Mouse (Mus musculus) heart, adult 2 months (tissue): Measurements from ENCODE around the gene Ccl5. TPM values are rescaled to one million over a fixed set of nuclear protein-coding genes. Genes with fewer than 3 reads are reported as not detected.

Experiments
- DNase-seq, 2 experiments: peaks; one replicate each; pipeline ENCODE4 v3.0.0; 2021
- H3K27ac ChIP-seq: fragments of 200-600 bp; 2 replicates; pipeline ENCODE4 v1.8.1; 2022
- H3K27me3 ChIP-seq: fragments of 200-500 bp; 2 replicates; pipeline ENCODE4 v1.6.1; 2012; ENCODE audit warnings: mild to moderate bottlenecking, low read length, inconsistent platforms, mixed read lengths; ENCODE audit not compliant: control insufficient read depth, insufficient read depth
- H3K36me3 ChIP-seq: fragments of 200-500 bp; 2 replicates; pipeline ENCODE4 v1.6.1; 2012; ENCODE audit warnings: low read length, inconsistent platforms; ENCODE audit not compliant: control insufficient read depth, insufficient read depth
- H3K4me1 ChIP-seq: fragments of 200-500 bp; 2 replicates; pipeline ENCODE4 v1.6.1; 2011; ENCODE audit warnings: low read length; ENCODE audit not compliant: control insufficient read depth, insufficient read depth
- H3K4me3 ChIP-seq: fragments of 200-600 bp; 2 replicates; pipeline ENCODE4 v1.8.1; 2022
- H3K79me2 ChIP-seq: fragments of 200-500 bp; replicated peaks from 2 replicates; pipeline ENCODE4 v1.6.1; 2012; ENCODE audit warnings: mild to moderate bottlenecking, inconsistent platforms, low read length, moderate library complexity, mixed read lengths; ENCODE audit not compliant: control insufficient read depth, insufficient read depth
- H3K9ac ChIP-seq: fragments of 200-500 bp; 2 replicates; pipeline ENCODE4 v1.6.1; 2012; ENCODE audit warnings: low read depth, mild to moderate bottlenecking, control low read depth, inconsistent platforms, low read length, mixed read lengths
- CTCF ChIP-seq: fragments of 200-600 bp; IDR thresholded peaks from 2 replicates; pipeline ENCODE4 v1.8.1; 2022; ENCODE audit warnings: antibody characterized with exemption, mild to moderate bottlenecking, moderate library complexity
- EP300 ChIP-seq: fragments of 200-500 bp; IDR thresholded peaks from 2 replicates; pipeline ENCODE4 v1.6.1; 2011; ENCODE audit warnings: low read depth, low read length, control low read depth; ENCODE audit not compliant: insufficient read depth
- POLR2A ChIP-seq: fragments of 200-500 bp; IDR thresholded peaks from 2 replicates; pipeline ENCODE4 v1.6.1; 2011; ENCODE audit warnings: mild to moderate bottlenecking, low read depth, low read length, control low read depth; ENCODE audit not compliant: insufficient read depth
- WGBS: fragments of 180-500 bp; shearing (Covaris S2); methylation state at CpG from one replicate; pipeline ENCODE4 v1.1.7; 2018; 5-methylcytosine and 5-hydroxymethylcytosine counted together
- intact Hi-C: fragments of 180-260 bp; cut with DNase I; formaldehyde crosslinking; loops from one replicate; pipeline ENCODE4 v1.15.1; 2025
- long read RNA-seq: library from polyadenylated mRNA; stranded (forward); transcript quantifications from one replicate; pipeline ENCODE4 v2.0.0, GENCODE M21; 2021
- polyA plus RNA-seq: library from polyadenylated mRNA; depleted of rRNA; stranded (reverse); fragments of >200 nt; gene quantifications from 2 replicates; pipeline ENCODE4 v1.2.3, GENCODE M21; 2012; rRNA removed
- total RNA-seq, 2 experiments: library from RNA; stranded (reverse); gene quantifications; 2 replicates each; pipeline ENCODE4 v1.2.3; 2021

Gene Ccl5
- total RNA-seq (under 1 TPM in 1 of 2 experiments, not detected in 1; 0.80 TPM), polyA plus RNA-seq (2.5 and 20.2 TPM in 2 replicates)
- long read RNA-seq: 0 reads

GRCm38 (mm10) chr11:83530360-83530759, at the start of gene Ccl5:
Gene Ccl5, minus strand, starts transcription at chr11:83530518.
- intact Hi-C loops: no loop called here
- WGBS: 88% methylated on average over 5 of the region's 5 CpGs
- Histone ChIP-seq H3K4me1 (peaks cover 3% of the 10 kb centered on the region), H3K9ac (no peak within 1 kb of the TSS), H3K27me3 (no peaks in the 10 kb centered on the region), H3K79me2 (no peaks in the 10 kb centered on the region), H3K4me3 (no peak within 1 kb of the TSS), H3K27ac (no peak within 1 kb of the TSS), H3K36me3 (no peaks in the 10 kb centered on the region)
- DNase-seq: no peak
- TF ChIP-seq POLR2A: no peak
- no peak for TF ChIP-seq EP300
- TF ChIP-seq CTCF: no peak

- TF ChIP-seq POLR2A (no peak), EP300 (no peak), CTCF (no peak)
- H3K79me2 ChIP-seq: no peaks in the 10 kb centered on the region
- H3K4me3 ChIP-seq: no peak overlapping the region
- no peak overlapping the region for H3K27ac ChIP-seq
- DNase-seq: no peak
- H3K27me3 ChIP-seq: no peaks in the 10 kb centered on the region
- no peak overlapping the region for H3K9ac ChIP-seq
- H3K4me1 ChIP-seq: peaks cover 2% of the 10 kb centered on the region
- intact Hi-C loops: no loop called here
- H3K36me3 ChIP-seq: no peaks in the 10 kb centered on the region
- whole genome bisulfite sequencing: 69% methylated on average over 3 of the region's 3 CpGs
These were observed 48.7 kb upstream of the Ccl5 start for GRCm38 (mm10) chr11:83578999-83579398.

DNA sequence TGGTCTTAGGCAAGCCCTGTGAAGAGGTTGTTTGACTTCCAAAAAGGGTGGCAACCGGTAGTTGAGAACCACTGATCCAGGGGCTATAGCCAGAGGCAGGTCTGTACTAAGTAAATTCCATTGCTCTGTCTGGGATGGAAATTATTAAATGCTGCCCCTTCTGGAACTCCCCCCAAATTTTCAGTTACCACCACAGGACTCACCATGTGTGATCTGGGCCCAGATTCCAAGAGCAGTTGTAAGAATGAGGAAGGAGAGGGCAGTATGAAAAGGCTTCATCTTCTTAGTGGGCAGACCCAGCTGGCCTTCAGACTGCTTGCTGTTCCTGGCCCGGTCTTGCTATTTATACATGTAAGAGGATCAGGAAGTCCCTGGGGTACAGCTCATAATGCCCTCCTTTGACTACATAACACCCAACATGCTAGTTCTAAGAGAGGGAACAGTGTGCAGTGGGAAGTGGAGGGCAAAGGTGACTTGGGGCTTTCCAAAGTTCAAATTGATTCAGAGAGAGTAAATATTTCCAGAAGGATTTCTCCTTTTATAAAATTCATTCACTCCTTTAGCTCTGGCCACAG, 48.0 kb upstream of the Ccl5 start, which contains the start of gene Ccl9:
Gene Ccl9 (minus strand): TSS at position 451 of the 575 bp plus-strand sequence.
- H3K79me2 ChIP-seq: no peaks in the 10 kb centered on the region
- H3K36me3 ChIP-seq: no peaks in the 10 kb centered on the region
- intact Hi-C loops: no loop called here
- no peak within 1 kb of the TSS for H3K9ac ChIP-seq
- no peaks in the 10 kb centered on the region; the same call in 1 of the 2 replicates for H3K4me1 ChIP-seq
- 64% methylated on average over 2 of the region's 2 CpGs for WGBS
- H3K4me3 ChIP-seq: no peak within 1 kb of the TSS
- H3K27ac ChIP-seq: no peak within 1 kb of the TSS
- no peaks in the 10 kb centered on the region for H3K27me3 ChIP-seq
- DNase-seq: peak in 1 of 2 experiments; percentile 43
- TF ChIP-seq EP300: no peak
- TF ChIP-seq POLR2A: 0 out of 2 replicates have a peak, but pooled peaks have one; percentile 32
- no peak for TF ChIP-seq CTCF

DNA sequence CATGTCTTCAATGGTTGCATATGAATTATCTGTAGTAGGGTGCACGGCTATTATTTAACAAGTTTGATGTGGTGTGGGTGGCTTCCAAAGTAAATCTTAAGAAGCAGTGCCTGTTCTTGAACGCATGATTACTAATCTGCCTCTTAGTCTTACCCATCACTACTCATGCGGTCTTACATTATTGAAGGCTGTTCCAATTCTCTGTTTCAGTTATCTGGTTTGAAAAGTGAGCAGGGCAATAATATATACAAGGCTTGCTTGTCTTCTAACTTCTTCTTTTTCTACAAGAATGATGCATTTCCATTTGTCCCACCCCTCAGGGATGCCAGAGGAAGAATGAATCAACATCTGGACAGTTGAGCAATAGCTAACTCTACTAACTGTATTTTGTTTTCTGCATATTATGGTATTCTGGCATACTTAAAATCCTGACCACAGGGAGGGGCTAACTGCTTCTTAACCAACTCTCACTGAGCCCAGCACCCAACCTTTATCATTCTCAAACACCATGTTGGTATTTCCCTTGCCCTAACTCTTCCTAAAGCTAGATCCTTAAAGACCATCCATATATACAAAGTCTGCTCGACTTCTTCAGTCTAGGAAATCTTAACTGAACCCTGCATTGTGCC, 46.7 kb upstream of the Ccl5 start:
- intact Hi-C loops: no loop called here
- Histone ChIP-seq H3K4me3 (no peak overlapping the region), H3K36me3 (no peaks in the 10 kb centered on the region), H3K79me2 (no peaks in the 10 kb centered on the region), H3K9ac (no peak overlapping the region), H3K4me1 (no peaks in the 10 kb centered on the region), H3K27ac (no peak overlapping the region), H3K27me3 (no peaks in the 10 kb centered on the region)
- no peak for DNase-seq
- 66% methylated on average over 4 of the region's 4 CpGs for WGBS
- no peak for TF ChIP-seq EP300
- no peak for TF ChIP-seq POLR2A
- no peak for TF ChIP-seq CTCF

GRCm38 (mm10) chr11:83572834-83573233, 42.5 kb upstream of the Ccl5 start:
- no peaks in the 10 kb centered on the region for H3K79me2 ChIP-seq
- no peak overlapping the region for H3K9ac ChIP-seq
- H3K4me3 ChIP-seq: no peak overlapping the region
- no peaks in the 10 kb centered on the region for H3K27me3 ChIP-seq
- DNase-seq: no peak
- WGBS: 54% methylated on average over 9 of the region's 9 CpGs
- peaks cover 1% of the 10 kb centered on the region for H3K4me1 ChIP-seq
- H3K36me3 ChIP-seq: no peaks in the 10 kb centered on the region
- TF ChIP-seq EP300 (no peak), POLR2A (no peak), CTCF (no peak)
- intact Hi-C loops: no loop called here
- no peak overlapping the region for H3K27ac ChIP-seq

DNA sequence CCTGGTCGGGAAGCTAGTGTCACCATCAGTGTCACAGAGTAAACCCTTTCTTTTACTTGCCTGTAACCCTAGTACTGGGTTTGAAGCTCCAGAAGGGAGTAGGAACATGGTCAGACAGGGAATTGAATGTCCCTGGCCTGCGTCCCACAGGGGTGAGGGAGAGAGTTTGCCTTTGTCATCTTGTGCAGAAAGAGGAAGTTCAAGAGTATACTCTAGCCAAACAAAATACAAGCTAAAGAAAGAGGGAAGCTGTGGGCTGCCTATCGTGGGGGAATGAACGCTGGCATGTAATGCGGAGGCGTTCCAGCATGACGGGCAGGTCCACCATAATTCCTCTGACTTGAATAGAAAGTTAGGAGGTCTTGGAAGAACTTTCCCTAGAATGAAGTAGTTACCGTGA, 41.9 kb upstream of the Ccl5 start:
- WGBS: 45% methylated on average over 8 of the region's 8 CpGs
- peak; percentile 43 to 74 for DNase-seq
- Histone ChIP-seq H3K4me3 (no peak overlapping the region), H3K27me3 (no peaks in the 10 kb centered on the region), H3K4me1 (peaks cover 1% of the 10 kb centered on the region), H3K79me2 (no peaks in the 10 kb centered on the region), H3K36me3 (no peaks in the 10 kb centered on the region), H3K9ac (no peak overlapping the region), H3K27ac (no peak overlapping the region)
- no peak for TF ChIP-seq CTCF
- peak; percentile 34; the same call in 1 of the 2 replicates for TF ChIP-seq POLR2A
- 0 out of 2 replicates have a peak, but pooled peaks have one; percentile 13 for TF ChIP-seq EP300
- intact Hi-C loops: no loop called here
